Mouse (Mus musculus) layer of hippocampus, adult 11-12 months (tissue): ENCODE measurements at regions not wholly inside any gene's neighbourhood (a gene's known extent, or its start where the extent isn't known, plus 50 kb on each side); places are given as distances from the start of the nearest gene placed in this dataset.
A peak's percentile ranks its signal among the peaks of the same experiment; 100 is the strongest.

Source experiments
- DNase-seq: peaks from one replicate; pipeline ENCODE4 v3.0.0; 2022; ENCODE audit warnings: low spot score

DNA sequence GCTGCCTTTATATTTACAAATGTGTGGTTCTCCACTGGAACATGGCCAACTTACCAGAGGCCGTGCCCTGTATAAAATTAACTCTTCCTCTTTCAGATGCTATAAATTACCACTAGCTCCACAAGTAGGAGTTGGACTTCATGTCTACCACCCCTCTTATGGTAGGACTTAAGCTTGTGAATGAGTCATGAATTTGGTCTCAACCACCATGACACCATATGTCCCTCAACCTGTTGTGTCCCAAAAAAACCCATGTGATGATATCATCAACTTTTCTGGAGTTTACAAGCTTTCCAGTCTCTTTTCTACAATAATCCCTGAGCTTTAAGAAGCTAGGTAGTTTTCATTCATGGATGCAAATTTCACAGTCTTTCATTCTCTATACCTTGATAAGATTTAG, 1951.4 kb downstream of the Pcdh7 start:
- DNase-seq, result no peak

DNA sequence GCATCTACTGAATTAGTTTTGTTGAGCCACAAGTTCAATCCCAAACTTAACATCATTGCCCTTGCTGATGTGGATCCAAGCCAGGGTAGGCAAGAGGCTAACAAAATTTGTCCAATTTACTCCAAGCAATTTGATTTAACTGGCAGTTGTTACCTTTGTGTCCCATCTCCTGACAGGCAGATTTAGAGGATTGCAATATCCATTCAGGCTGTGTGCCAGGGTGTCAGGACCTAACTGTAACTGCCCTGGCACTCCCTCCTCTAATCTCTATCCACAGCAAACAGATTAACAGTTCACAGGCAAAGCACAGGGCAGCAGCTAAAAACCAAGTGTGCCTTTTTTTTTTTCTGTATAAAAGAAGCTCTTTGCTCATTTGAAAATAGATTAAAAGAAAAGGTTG, 1982.2 kb downstream of the Pcdh7 start:
- no peak for DNase-seq

DNA sequence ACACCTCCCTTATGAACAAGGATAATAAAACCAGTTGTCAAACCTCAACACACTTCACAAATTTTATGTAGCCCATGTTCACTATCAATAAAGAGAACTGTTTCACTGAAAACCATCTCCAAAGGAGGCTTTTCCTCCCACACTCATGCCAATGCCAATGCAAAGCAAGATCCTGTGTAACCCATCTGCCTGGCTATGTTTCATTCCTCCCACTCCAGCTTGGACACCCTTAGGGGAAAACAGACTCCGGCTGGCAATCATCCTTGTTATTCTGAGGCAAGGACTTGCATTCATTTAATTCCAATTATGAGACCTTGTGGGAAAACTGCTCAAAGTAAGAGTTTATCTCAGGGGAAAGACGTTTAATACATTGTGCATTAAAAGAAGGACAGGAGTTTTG, 1997.7 kb downstream of the Pcdh7 start:
- DNase-seq, result peak; percentile 6

DNA sequence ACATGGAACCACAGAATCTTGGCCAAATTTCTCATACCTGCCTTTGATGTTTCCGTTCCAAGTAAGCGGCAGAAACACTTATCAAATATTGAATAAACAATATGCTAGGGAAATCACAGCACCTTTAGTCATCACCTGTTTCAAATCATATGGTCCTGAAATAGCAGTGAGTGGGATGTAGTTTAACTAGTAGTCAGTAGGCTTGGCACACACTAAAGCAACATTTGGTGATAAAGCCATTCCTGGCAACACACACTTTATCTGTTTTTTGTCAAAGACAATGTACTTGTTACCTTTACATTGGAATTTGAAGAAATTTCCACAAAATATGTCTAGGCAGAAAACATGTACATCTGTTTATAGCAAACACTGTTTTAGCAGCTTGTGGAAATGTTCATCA, 2038.5 kb downstream of the Pcdh7 start:
- DNase-seq, result no peak

DNA sequence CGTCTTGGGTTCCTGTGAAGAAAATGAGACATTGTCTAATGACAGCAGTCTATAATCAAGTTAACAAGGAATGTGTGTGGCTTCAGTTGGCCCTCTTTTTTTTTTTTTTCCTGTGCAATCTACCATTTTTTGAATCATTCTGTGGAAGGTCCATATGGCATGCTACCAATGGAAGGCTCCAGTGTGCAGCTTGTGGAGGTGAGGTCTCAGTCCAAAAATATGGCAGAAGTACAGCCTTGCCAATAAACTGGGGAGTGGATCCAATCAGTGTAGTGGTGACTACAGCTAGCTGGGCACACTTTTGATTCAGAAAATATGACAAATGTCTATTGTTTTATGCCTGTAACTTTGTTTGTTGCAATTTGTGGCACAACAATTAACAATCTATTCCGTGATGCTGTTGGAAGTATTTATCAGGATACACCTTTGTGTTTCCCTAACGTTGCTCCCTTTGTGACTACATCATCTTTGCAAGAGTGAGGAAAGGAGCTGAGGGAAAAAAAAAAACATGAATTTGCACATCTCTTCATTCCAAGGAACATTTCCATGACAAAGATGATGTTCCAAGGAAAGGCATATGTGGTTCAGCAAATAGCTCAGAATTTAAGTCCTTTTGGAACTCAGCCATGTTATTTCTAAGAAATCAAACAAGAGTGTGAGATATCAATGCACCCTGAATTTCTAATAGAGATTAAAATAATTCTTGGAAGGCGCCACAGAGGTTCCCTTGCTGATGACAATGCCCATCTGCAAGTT, 2039.1 kb downstream of the Pcdh7 start:
- no peak for DNase-seq
